Mouse (Mus musculus) cortical plate, adult 2 months (tissue): Measurements from ENCODE around the gene Cnbp. TPM values are rescaled to one million over a fixed set of nuclear protein-coding genes. Genes with fewer than 3 reads are reported as not detected.

Experiments used
- H3K27ac ChIP-seq: fragments of 200-500 bp; 2 replicates; pipeline ENCODE4 v1.5.1; 2012; ENCODE audit warnings: low read length, control low read depth, inconsistent platforms; ENCODE audit not compliant: insufficient read depth
- H3K4me1 ChIP-seq: fragments of 200-500 bp; 2 replicates; pipeline ENCODE4 v1.6.1; 2011; ENCODE audit warnings: low read length; ENCODE audit not compliant: control insufficient read depth, insufficient read depth
- H3K4me3 ChIP-seq: fragments of 200-500 bp; 2 replicates; pipeline ENCODE4 v1.5.1; 2011; ENCODE audit warnings: mild to moderate bottlenecking, low read length, control low read depth; ENCODE audit not compliant: insufficient read depth
- CTCF ChIP-seq: fragments of 200-500 bp; IDR thresholded peaks from 2 replicates; pipeline ENCODE4 v1.5.1; 2011; ENCODE audit warnings: mild to moderate bottlenecking, control low read depth, low read length; ENCODE audit not compliant: insufficient read depth; ENCODE audit errors: extremely low read depth
- POLR2A ChIP-seq: fragments of 200-500 bp; IDR thresholded peaks from 2 replicates; pipeline ENCODE4 v1.6.1; 2011; ENCODE audit warnings: mild to moderate bottlenecking, low read length, control low read depth; ENCODE audit not compliant: insufficient read depth; ENCODE audit errors: extremely low read depth
- polyA plus RNA-seq: library from polyadenylated mRNA; depleted of rRNA; stranded (reverse); fragments of >200 nt; gene quantifications from 2 replicates; pipeline ENCODE4 v1.2.3, GENCODE M21; 2012; rRNA removed

Gene Cnbp
- polyA plus RNA-seq, 1 experiment, result 320 TPM

DNA sequence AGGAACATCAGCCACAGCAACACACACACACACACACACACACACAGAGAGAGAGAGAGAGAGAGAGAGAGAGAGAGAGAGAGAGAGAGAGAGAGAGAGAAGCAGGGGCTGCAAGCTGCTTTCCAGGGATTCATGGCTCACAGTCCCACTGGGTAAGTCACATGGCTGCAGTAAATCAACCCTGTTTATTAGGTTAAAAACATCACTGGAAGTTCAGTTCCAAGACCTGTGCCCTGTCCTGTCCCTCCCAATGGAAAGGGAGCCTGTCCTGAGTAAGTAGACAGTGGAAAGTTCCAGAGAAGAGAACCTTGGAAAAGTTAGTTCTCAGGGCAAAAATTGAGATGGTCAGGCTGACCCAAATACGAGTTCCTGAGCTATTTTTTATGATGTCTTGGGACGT is 53.6 kb downstream of the Cnbp start:
- no peak overlapping the region for H3K27ac ChIP-seq
- TF ChIP-seq POLR2A (no peak), CTCF (no peak)
- no peak overlapping the region for H3K4me3 ChIP-seq
- no peaks in the 10 kb centered on the region for H3K4me1 ChIP-seq

DNA sequence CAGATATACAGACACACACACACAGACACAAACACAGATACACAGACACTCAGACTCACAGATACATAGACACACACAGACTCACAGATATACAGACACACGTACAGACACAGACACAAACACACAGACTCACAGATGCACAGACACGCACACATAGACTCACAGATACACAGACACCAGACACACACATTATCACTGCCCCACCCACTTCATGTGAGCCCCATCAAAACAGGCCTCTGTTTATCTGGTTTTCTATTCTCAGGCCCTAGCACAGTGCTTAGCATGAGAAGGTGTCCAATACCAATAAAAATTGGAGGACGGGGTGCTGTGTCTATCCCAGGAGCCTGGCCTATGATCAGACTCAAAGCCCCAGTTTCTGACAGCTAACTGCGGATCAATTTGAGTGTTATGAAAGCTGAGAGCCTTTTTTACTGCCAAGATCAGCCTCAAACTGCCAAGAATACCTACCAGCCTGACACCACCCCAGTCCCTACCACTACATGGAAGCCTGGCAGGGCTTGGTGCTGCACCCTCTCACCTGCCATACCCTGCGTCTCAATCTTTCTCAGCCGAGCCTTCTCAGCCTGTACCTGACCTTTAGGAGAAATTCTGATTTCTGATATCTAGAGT is 54.5 kb downstream of the Cnbp start:
- TF ChIP-seq CTCF (no peak), POLR2A (no peak)
- Histone ChIP-seq H3K27ac (no peak overlapping the region), H3K4me3 (no peak overlapping the region), H3K4me1 (no peaks in the 10 kb centered on the region)

DNA sequence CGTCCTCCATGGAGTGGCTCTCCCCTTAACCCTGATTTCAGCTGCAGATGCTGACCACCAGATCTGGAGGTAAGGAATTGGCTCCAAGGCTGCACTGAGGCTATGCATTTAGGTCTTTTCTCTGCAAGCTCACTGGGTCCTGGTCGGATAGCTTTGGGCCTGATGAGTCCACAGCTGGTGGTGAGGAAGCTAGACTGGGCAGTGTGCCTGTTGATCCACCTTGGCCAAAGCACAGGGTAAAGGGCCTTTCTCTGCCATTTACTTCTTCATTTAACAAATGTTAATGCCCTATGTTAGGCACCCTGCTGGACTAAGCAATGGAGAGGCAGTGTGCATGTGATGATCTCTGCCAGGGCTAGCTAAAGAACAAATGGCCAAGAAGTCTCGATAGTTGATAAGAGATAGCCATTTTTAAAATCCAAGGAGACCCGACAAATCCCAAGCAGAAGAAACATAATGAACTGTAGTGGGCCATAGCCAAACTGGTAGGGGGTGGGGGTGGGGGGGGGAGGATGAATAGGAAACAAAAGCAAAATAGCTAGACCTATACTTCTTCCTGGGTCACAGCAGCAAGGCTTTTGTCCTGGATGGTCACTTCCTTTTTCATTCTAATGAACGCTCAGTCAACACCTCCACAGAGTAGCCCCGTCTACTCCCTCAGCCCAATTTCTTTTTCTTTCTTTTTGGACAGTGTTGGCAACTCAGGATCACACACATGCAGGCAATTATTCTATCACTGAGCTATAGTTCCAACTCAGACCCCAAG is 55.3 kb downstream of the Cnbp start:
- H3K27ac ChIP-seq, result no peak overlapping the region
- no peaks in the 10 kb centered on the region for H3K4me1 ChIP-seq
- no peak overlapping the region for H3K4me3 ChIP-seq
- TF ChIP-seq CTCF (no peak), POLR2A (no peak)

DNA sequence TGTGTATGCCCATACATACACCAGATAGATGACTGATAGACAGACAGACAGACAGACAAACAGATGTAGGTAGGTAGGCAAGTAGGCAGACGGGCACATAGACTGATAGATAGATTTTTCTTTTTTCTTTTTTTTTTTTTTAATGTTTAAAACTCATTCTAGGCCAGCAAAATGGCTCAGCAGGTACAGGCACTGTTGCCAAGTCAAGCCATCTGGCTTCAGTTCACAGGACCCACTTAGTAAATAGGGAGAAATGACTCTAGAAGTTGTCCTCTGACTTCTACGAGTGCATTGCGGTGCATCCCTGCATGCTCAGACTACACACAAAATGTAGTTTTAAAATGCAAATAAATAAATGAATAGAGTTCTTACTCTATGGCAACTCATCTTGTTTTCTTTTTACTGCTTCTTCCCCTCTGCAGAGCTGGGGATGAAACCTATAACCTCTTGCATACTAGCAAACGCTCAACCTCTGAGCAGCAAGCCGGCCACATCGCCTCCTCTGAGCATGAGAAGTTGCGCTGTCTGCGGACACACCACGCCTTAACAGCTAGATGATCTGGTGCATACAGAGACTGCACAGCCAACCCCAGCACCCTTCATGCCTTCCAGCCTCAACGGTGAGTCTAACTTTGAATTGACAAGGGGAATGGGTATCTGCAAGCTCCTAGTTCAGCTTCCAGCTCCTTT is 56.9 kb downstream of the Cnbp start:
- TF ChIP-seq CTCF (no peak), POLR2A (no peak)
- no peaks in the 10 kb centered on the region for H3K4me1 ChIP-seq
- no peak overlapping the region for H3K27ac ChIP-seq

More for the DNA sequence above, 56.9 kb downstream of the Cnbp start:
- no peak overlapping the region for H3K4me3 ChIP-seq

Other genes with a start within 250 kb of the Cnbp start
- 4.6 and 5.0 TPM in 2 replicates for gene Aplf, start 178.9 kb downstream of the Cnbp start, polyA plus RNA-seq
- gene Efcc1, start 120.2 kb downstream of the Cnbp start, polyA plus RNA-seq, result 6.3 and 6.7 TPM in 2 replicates
- gene Gp9, start 73.0 kb downstream of the Cnbp start, polyA plus RNA-seq, result 1.6 and 1.7 TPM in 2 replicates
- 13.9 and 14.4 TPM in 2 replicates for gene Rab43, start 38.9 kb downstream of the Cnbp start, polyA plus RNA-seq
- gene Gm45140, start 15.3 kb downstream of the Cnbp start, polyA plus RNA-seq, result 4.3 and 5.6 TPM in 2 replicates
- 25.1 and 30.5 TPM in 2 replicates for gene Isy1, start 12.3 kb downstream of the Cnbp start, polyA plus RNA-seq
- gene Copg1, start 36.7 kb upstream of the Cnbp start, polyA plus RNA-seq, result 163 and 165 TPM in 2 replicates
- gene Hmces, start 62.8 kb upstream of the Cnbp start, polyA plus RNA-seq, result 39.8 and 44.0 TPM in 2 replicates
- gene H1fx, start 130.5 kb upstream of the Cnbp start, polyA plus RNA-seq, result 53.1 and 58.3 TPM in 2 replicates
- gene Rab7, start 194.2 kb upstream of the Cnbp start, polyA plus RNA-seq, result 429 and 432 TPM in 2 replicates
- 144 and 150 TPM in 2 replicates for gene Rpn1, start 233.4 kb upstream of the Cnbp start, polyA plus RNA-seq